Mouse (Mus musculus) liver, embryonic 13.5 days (tissue): Measurements from ENCODE around the gene Loxl1. TPM values are rescaled to one million over a fixed set of nuclear protein-coding genes. Genes with fewer than 3 reads are reported as not detected.
A peak's percentile ranks its signal among the peaks of the same experiment; 100 is the strongest.

Experiments
- ATAC-seq: fragments of 200-750 bp; cut with Nextera tagmentation; 2 replicates; pipeline ENCODE4 v1.8.0; 2017; ENCODE audit warnings: low read depth, mild to moderate bottlenecking, moderate number of reproducible peaks, moderate library complexity
- DNase-seq: peaks from one replicate; pipeline ENCODE4 v3.0.0; 2022
- H3K27ac ChIP-seq: fragments of 300-500 bp; sonication (generic); 2 replicates; pipeline ENCODE4 v1.5.1; 2015; ENCODE audit warnings: moderate library complexity, mild to moderate bottlenecking, inconsistent platforms
- H3K27me3 ChIP-seq: fragments of 300-500 bp; sonication (generic); 2 replicates; pipeline ENCODE4 v1.6.1; 2015; ENCODE audit warnings: mild to moderate bottlenecking, inconsistent platforms
- H3K36me3 ChIP-seq: fragments of 300-500 bp; sonication (generic); 2 replicates; pipeline ENCODE4 v1.6.1; 2015; ENCODE audit warnings: mild to moderate bottlenecking, inconsistent platforms
- H3K4me1 ChIP-seq: fragments of 300-500 bp; sonication (generic); replicated peaks from 2 replicates; pipeline ENCODE4 v1.6.1; 2015; ENCODE audit warnings: inconsistent platforms
- H3K4me2 ChIP-seq: fragments of 300-500 bp; sonication (generic); 2 replicates; pipeline ENCODE4 v1.6.1; 2015; ENCODE audit warnings: inconsistent platforms, mild to moderate bottlenecking, moderate library complexity
- H3K4me3 ChIP-seq: fragments of 300-500 bp; sonication (generic); replicated peaks from 2 replicates; pipeline ENCODE4 v1.5.1; 2015; ENCODE audit warnings: mild to moderate bottlenecking, inconsistent platforms
- H3K9ac ChIP-seq: fragments of 300-500 bp; sonication (generic); 2 replicates; pipeline ENCODE4 v1.6.1; 2015; ENCODE audit warnings: mild to moderate bottlenecking, inconsistent platforms
- H3K9me3 ChIP-seq: fragments of 300-500 bp; sonication (generic); replicated peaks from 2 replicates; pipeline ENCODE4 v1.6.1; 2016; ENCODE audit warnings: inconsistent platforms
- WGBS: fragments of 180-500 bp; shearing (Covaris S2); methylation state at CpG from one replicate; pipeline ENCODE4 v1.1.7; 2015; ENCODE audit not compliant: insufficient replicate concordance; 5-methylcytosine and 5-hydroxymethylcytosine counted together
- polyA plus RNA-seq: library from polyadenylated mRNA; unstranded; fragments of >200 nt; fragmentation: Nextera tagmentation; extraction: Ambion mirVana; gene quantifications from 2 replicates; pipeline ENCODE4 v1.2.1, GENCODE M21; 2015

Loxl1 gene
- polyA plus RNA-seq, 1 experiment from 2014 or later = 2.5 TPM

DNA sequence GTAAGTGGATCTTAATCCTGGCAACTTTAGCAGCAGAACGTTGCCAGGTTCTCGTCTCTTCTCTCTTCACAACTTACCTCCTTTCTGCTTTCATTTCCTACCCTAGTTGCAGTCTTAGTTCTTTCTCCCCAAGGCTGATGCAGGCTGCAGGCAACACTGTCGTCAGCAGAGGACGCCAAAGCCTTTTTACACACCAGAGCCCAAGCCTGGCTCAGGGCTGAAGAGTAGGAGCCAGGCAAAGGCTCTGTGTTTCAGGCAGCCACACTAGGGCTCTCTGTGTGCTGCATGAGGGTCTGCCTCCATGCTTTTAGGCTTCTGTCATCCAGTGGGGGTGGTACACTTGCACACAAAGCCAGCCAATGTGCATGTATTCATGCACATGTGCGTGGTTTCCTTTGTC lies 17.3 kb upstream of the Loxl1 start:
- H3K36me3 ChIP-seq = no peaks in the 10 kb centered on the region
- no peak overlapping the region for H3K9ac ChIP-seq
- no peaks in the 10 kb centered on the region for H3K4me1 ChIP-seq
- H3K27ac ChIP-seq = no peak overlapping the region
- DNase-seq (no peak), ATAC-seq (no peak)
- H3K4me2 ChIP-seq = no peak overlapping the region
- no peaks in the 10 kb centered on the region for H3K27me3 ChIP-seq
- WGBS = 17% methylated on average over 5 of the region's 5 CpGs
- H3K9me3 ChIP-seq = no peaks in the 10 kb centered on the region
- no peak overlapping the region for H3K4me3 ChIP-seq

DNA sequence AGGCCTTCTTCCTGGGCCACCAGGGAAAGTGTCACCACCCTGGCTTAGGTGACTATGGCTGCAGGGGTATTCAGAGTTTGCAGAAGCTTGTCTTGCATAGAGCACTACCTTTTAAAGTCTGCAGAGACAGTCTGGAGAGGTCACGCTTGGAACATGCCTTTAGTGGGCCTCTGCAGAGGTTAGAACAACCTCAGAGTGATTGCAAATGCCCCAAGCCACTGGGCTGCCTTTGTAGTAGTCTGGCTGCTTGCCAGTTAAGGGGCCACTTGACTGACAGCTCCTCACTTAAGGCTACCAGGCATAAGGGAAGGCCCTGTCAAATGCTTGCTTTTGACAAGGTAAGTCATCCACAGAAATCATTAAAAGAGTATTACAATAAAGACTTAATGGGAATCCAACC lies 14.4 kb upstream of the Loxl1 start:
- 39% methylated on average over 1 of the region's 1 CpGs for WGBS
- Histone ChIP-seq H3K4me2 (no peak overlapping the region), H3K27me3 (no peaks in the 10 kb centered on the region), H3K4me3 (no peak overlapping the region), H3K36me3 (no peaks in the 10 kb centered on the region), H3K27ac (no peak overlapping the region), H3K9ac (no peak overlapping the region), H3K4me1 (no peaks in the 10 kb centered on the region), H3K9me3 (no peaks in the 10 kb centered on the region)
- DNase-seq (no peak), ATAC-seq (no peak)

DNA sequence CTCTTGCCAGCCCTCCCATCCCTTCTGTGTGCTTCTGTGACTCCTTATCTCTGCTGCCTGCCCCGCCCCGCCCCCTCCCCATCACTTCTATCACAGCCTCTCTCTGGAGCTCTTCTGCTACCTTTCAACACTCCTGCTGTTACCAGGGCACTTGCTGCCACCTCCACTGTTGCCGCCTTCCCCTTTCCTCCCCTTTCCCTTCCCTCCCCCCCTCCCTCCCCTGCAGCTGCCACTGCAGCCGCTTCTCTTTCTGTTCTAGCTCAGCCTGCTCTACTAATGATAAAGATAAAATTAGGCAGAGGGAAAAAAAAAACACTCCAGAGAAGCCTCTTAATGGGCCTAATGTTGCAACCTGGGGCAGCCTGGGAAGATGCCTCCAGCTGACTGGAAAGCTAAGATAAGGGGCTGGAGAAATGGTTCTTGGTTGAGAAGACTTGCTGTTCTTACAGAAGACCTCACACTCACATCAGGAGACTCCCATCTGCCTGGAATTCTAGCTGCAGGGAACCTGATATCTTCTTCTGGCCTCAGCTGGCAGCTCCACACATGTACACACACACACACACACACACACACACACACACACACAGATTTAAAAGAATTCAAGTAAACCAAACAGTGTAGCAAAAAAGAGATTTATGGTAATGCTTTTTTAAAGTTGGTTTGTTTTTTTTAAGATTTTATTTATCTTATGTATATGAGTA lies 13.6 kb upstream of the Loxl1 start:
- ATAC-seq = no peak
- Histone ChIP-seq H3K27me3 (no peaks in the 10 kb centered on the region), H3K9ac (no peak overlapping the region), H3K9me3 (no peaks in the 10 kb centered on the region), H3K36me3 (no peaks in the 10 kb centered on the region), H3K4me2 (no peak overlapping the region), H3K27ac (no peak overlapping the region), H3K4me1 (no peaks in the 10 kb centered on the region), H3K4me3 (no peak overlapping the region)
- 20% methylated on average over 4 of the region's 4 CpGs for WGBS
- no peak for DNase-seq

DNA sequence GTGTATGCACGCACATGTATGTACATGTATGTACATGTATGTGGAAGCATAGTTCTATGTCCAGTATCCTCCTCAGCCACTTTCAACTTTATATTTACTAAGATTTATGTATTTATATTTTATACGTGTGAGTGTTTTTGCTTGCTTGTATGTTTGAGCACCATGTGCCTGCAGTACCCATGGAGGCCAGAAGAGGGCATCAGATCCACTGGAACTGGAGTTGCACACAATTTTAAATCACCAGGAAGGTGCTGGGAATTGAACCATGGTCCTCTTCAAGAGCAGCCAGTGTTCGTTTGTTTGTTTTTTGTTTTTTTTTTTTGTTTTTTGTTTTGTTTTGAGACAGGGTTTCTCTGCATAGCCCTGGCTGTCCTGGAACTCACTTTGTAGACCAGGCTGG lies 8.7 kb upstream of the Loxl1 start:
- H3K4me2 ChIP-seq = no peak overlapping the region
- no peak overlapping the region for H3K9ac ChIP-seq
- H3K4me3 ChIP-seq = no peak overlapping the region
- H3K27ac ChIP-seq = no peak overlapping the region
- ATAC-seq = no peak
- H3K27me3 ChIP-seq = no peaks in the 10 kb centered on the region
- DNase-seq = no peak
- no peaks in the 10 kb centered on the region for H3K4me1 ChIP-seq
- no peaks in the 10 kb centered on the region for H3K9me3 ChIP-seq
- no peaks in the 10 kb centered on the region for H3K36me3 ChIP-seq
- 81% methylated on average over 3 of the region's 3 CpGs for WGBS

DNA sequence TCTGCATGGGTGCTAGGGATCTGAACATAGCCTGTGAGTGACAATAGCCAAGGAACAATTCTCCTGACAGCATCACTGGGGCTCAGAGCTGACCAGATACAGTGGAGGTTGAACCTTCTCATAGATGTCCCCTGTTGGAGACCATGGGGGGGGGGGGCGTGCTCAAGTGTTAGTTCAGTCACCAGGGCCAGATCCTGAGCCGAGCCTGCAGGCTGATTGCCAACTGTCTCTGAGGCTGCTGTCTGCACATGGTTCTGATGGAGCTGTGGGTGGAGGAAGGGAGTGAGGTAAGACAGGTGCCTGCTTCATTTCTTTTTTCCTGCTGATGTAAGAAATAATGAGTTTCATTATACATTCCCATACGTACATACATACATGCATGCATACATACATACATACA lies 5.3 kb upstream of the Loxl1 start:
- Histone ChIP-seq H3K4me3 (no peak overlapping the region), H3K9ac (no peak overlapping the region), H3K4me2 (no peak overlapping the region), H3K27ac (no peak overlapping the region), H3K27me3 (peaks cover 13% of the 10 kb centered on the region), H3K36me3 (no peaks in the 10 kb centered on the region), H3K9me3 (no peaks in the 10 kb centered on the region), H3K4me1 (no peaks in the 10 kb centered on the region)
- DNase-seq = no peak
- no peak for ATAC-seq
- WGBS = 71% methylated on average over 3 of the region's 3 CpGs

DNA sequence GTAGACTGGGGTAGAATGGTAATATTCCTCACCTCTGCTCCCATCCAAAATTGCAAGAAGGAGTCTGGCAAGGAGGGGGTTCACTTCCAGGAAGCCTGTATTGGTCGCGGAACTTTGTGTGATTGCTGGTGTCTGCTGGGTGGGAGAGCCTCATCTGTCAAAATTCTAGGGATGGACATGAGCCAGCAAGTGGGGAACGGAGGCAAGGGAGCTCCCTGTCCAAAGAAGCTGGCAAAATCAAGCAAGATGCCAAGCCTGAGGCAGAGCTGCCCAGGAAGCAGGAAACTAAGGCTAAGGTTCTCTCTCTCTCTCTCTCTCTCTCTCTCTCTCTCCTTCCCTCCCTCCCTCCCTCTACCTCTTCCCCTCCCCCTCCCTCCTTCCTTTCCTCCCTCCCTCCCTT lies 4.4 kb upstream of the Loxl1 start:
- 49% methylated on average over 3 of the region's 3 CpGs for WGBS
- ATAC-seq = no peak
- H3K4me1 ChIP-seq = 0 out of 2 replicates have a peak, but pooled peaks cover 6% of the 10 kb centered on the region

DNA sequence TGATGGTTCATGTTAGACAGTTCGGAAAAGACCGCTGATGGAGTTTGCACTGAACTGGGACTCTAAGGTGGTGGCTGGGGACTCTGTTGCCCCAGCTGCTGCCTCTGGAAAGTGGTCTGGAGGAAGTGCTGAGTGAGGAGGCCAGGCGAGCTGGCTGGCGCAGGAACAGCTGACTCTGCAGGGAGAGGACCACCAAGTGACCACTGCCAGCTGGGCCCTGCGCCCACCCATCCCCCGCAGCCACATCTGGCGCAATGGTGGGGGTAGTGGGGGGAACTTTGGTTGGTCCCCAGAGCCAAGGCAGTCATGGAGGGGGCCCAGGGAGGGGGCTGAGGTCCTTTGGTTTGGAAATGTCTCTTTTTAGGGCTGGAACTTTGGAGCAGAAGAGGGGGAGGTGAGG lies 3.8 kb upstream of the Loxl1 start:
- H3K27me3 ChIP-seq = peaks cover 28% of the 10 kb centered on the region
- no peaks in the 10 kb centered on the region for H3K36me3 ChIP-seq
- no peak overlapping the region for H3K4me2 ChIP-seq
- no peak for DNase-seq
- WGBS = 48% methylated on average over 7 of the region's 7 CpGs
- ATAC-seq = no peak
- H3K27ac ChIP-seq = no peak overlapping the region
- no peak overlapping the region for H3K4me3 ChIP-seq
- no peak overlapping the region for H3K9ac ChIP-seq
- peaks cover 10% of the 10 kb centered on the region; the same call in 1 of the 2 replicates for H3K4me1 ChIP-seq
- H3K9me3 ChIP-seq = no peaks in the 10 kb centered on the region

More for the DNA sequence above, 4.4 kb upstream of the Loxl1 start:
- Histone ChIP-seq H3K4me2 (no peak overlapping the region), H3K9me3 (no peaks in the 10 kb centered on the region), H3K4me3 (no peak overlapping the region), H3K27me3 (peaks cover 22% of the 10 kb centered on the region), H3K27ac (no peak overlapping the region), H3K9ac (no peak overlapping the region), H3K36me3 (no peaks in the 10 kb centered on the region)
- DNase-seq = no peak

DNA sequence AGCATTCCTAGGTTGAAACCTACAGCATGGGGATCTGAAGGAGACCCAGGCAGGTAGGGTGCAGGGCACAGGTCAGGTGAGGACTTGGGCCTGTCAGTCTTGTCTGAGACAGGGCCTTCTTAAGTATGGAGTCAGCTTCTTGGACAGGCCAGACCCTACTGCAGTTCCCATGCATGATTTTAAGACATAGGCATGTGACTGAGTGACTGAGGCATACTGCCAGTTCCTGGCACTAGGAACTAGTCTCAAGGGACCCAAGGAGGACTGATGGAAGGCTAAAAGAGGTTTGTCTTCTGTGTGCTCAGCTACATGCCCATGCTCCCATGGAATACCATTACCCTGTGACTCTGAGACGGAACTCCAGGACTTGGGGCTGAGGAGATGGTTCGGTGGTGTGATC lies 2.9 kb upstream of the Loxl1 start:
- no peak for DNase-seq
- H3K4me2 ChIP-seq = no peak overlapping the region
- no peak overlapping the region for H3K4me3 ChIP-seq
- peaks cover 37% of the 10 kb centered on the region for H3K27me3 ChIP-seq
- H3K4me1 ChIP-seq = peaks cover 13% of the 10 kb centered on the region; the same call in 1 of the 2 replicates
- no peaks in the 10 kb centered on the region for H3K36me3 ChIP-seq
- ATAC-seq = no peak
- no peak overlapping the region for H3K27ac ChIP-seq
- WGBS = 65% methylated on average over 2 of the region's 2 CpGs
- no peak overlapping the region for H3K9ac ChIP-seq
- no peaks in the 10 kb centered on the region for H3K9me3 ChIP-seq

DNA sequence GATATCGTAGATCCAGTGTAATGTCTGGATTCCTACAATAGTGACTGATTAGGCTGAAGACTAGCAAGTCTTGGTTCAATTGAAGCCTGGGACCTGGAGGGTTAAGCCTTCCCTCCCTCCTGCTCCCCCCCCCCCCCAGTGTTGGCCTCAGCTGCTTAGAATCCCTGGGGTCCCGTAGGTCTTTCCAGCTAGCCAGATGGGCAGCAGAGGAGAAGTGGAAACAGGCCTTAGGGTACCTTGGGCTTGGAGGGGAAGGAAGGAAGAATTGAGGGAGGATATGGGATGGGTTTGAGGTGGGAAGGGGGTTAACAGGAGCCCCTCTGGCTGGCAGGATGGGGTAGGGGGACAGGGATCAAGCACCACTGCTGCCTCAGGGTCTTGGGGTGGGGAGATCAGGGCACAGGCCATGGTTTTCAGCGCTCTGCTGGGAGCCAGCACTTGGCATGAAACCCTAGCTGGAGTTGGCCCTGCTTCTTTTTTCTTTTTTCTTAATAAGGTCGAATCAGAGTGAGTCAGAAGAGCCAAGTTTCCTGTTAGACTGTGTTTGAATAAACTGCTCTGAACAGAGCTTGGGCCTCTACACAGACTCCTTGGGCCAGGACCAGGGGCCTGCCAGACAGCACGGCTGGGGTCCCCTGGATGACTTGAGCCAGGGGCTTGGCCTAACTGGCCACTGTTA lies 1.8 kb upstream of the Loxl1 start:
- H3K9me3 ChIP-seq = no peaks in the 10 kb centered on the region
- peaks cover 46% of the 10 kb centered on the region for H3K27me3 ChIP-seq
- WGBS = 48% methylated on average over 5 of the region's 5 CpGs
- H3K4me3 ChIP-seq = no peak overlapping the region
- no peak overlapping the region for H3K4me2 ChIP-seq
- H3K27ac ChIP-seq = no peak overlapping the region
- H3K36me3 ChIP-seq = no peaks in the 10 kb centered on the region
- ATAC-seq = no peak
- no peak overlapping the region for H3K9ac ChIP-seq
- H3K4me1 ChIP-seq = peaks cover 13% of the 10 kb centered on the region; the same call in 1 of the 2 replicates
- no peak for DNase-seq

DNA sequence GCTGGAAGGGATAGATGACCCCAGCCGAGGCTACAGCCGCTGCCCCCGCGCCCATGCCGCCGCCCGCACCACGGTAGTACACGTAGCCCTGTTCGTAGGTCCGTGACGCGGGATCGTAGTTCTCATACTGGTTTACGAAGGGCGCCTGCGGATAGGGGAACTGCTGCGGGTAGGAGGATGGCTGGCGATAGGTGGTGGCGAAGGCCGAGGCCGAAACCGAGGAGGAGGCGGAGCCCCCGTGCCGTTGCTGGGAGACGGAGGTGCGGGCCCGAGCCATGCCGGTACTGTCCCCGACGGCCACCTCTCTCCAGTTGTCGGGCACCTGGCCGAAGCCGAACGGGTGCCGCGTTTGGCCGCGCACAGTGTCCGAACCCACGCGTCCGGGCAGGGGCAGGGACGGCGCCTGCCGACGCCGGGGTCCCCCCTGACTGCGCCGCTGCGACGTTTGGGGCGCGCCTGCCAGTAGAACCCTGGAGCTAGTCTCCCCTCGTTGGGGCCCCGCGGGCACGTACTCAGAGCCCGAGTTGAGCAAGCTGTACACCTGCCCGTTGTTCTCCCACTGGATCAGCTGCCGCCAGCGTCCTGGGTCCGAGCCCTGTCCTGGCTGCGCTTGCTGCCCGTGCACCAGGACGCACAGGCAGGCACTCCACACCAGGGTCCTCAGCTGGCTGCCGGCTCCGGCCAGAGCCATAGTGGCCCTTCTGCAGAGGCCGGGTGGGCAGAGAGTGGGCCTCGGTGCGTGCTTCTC lies 616 bp downstream of the Loxl1 start:
- no peak for DNase-seq
- 3% methylated on average over 69 of the region's 72 CpGs for WGBS
- ATAC-seq = no peak
- Histone ChIP-seq H3K27me3 (peaks cover 53% of the 10 kb centered on the region), H3K4me1 (peaks cover 13% of the 10 kb centered on the region; the same call in 1 of the 2 replicates), H3K4me2 (peak overlapping the region; percentile 53), H3K9ac (peak overlapping the region; percentile 4; the same call in 1 of the 2 replicates), H3K4me3 (peak overlapping the region; percentile 39), H3K9me3 (no peaks in the 10 kb centered on the region), H3K36me3 (no peaks in the 10 kb centered on the region), H3K27ac (no peak overlapping the region)

DNA sequence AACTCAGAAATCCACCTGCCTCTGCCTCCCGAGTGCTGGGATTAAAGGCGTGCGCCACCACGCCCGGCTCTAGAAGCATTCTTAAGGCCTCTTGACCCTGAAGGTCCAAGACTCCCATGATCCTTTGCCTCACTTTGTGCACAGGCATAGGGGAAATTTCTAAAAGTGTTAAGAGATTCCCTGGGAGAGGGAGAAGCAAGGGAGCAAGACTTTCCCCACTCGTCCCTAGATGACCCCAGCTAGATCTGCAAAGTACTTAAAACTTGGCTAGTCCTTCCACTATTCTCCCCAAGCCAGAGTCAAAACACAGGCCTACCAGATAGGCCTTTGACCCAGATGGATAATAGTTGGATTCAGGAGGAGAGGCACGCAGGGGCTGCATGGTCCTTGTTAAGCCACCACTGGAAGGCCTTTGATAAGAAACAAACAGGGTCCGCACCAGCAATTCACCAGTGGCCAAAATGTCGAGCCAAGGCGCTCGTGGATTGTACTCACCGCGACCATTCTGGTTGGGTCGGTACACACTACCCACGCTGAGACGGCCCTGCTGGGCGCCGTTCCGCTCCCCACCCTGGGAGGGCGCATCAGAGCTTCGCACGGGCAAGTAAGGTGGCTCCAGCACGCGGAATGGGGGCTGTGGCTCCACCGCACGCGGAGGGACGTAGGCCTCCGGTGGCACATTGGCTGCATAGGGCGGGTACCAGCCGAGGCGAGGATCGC lies 1.6 kb downstream of the Loxl1 start:
- DNase-seq (no peak), ATAC-seq (no peak)
- H3K4me3 ChIP-seq = peak overlapping the region; percentile 39
- H3K27ac ChIP-seq = no peak overlapping the region
- peaks cover 53% of the 10 kb centered on the region for H3K27me3 ChIP-seq
- no peak overlapping the region for H3K9ac ChIP-seq
- peak overlapping the region; percentile 53; the same call in 1 of the 2 replicates for H3K4me2 ChIP-seq
- H3K4me1 ChIP-seq = peaks cover 13% of the 10 kb centered on the region; the same call in 1 of the 2 replicates
- no peaks in the 10 kb centered on the region for H3K9me3 ChIP-seq
- WGBS = 53% methylated on average over 33 of the region's 33 CpGs
- H3K36me3 ChIP-seq = no peaks in the 10 kb centered on the region
